Mouse (Mus musculus) heart, embryonic 16.5 days (tissue): Measurements from ENCODE around the gene Ctsw. TPM values are rescaled to one million over a fixed set of nuclear protein-coding genes. Genes with fewer than 3 reads are reported as not detected.
A peak's percentile ranks its signal among the peaks of the same experiment; 100 is the strongest.

ENCODE experiments used
- ATAC-seq: fragments of 200-750 bp; cut with Nextera tagmentation; replicated peaks from 2 replicates; pipeline ENCODE4 v1.8.0; 2017; ENCODE audit warnings: moderate number of reproducible peaks; ENCODE audit not compliant: insufficient read depth, low FRiP score; ENCODE audit errors: extremely low read depth
- H3K27ac ChIP-seq: fragments of 300-500 bp; sonication (generic); 2 replicates; pipeline ENCODE4 v1.5.1; 2014; ENCODE audit warnings: mild to moderate bottlenecking, low read length, control low read depth, moderate library complexity
- H3K27me3 ChIP-seq: fragments of 300-500 bp; sonication (generic); 2 replicates; pipeline ENCODE4 v1.6.1; 2014; ENCODE audit warnings: low read length, mixed read lengths; ENCODE audit not compliant: control insufficient read depth, insufficient read depth
- H3K36me3 ChIP-seq: fragments of 300-500 bp; sonication (generic); 2 replicates; pipeline ENCODE4 v1.6.1; 2014; ENCODE audit not compliant: control insufficient read depth, insufficient read depth
- H3K4me1 ChIP-seq: fragments of 300-500 bp; sonication (generic); 2 replicates; pipeline ENCODE4 v1.6.1; 2014; ENCODE audit warnings: low read length, mixed read lengths; ENCODE audit not compliant: control insufficient read depth, insufficient read depth
- H3K4me2 ChIP-seq: fragments of 300-500 bp; sonication (generic); 2 replicates; pipeline ENCODE4 v1.6.1; 2014; ENCODE audit warnings: low read depth, mild to moderate bottlenecking, control low read depth, low read length
- H3K4me3 ChIP-seq: fragments of 300-500 bp; sonication (generic); 2 replicates; pipeline ENCODE4 v1.5.1; 2014; ENCODE audit warnings: mild to moderate bottlenecking, control low read depth, low read length
- H3K9ac ChIP-seq: fragments of 300-500 bp; sonication (generic); 2 replicates; pipeline ENCODE4 v1.6.1; 2014; ENCODE audit warnings: low read length, control low read depth
- H3K9me3 ChIP-seq: fragments of 300-500 bp; sonication (generic); replicated peaks from 2 replicates; pipeline ENCODE4 v1.6.1; 2016; ENCODE audit warnings: low read length; ENCODE audit not compliant: control insufficient read depth
- WGBS: fragments of 180-500 bp; shearing (Covaris S2); extraction: QIAGEN DNeasy Blood & Tissue Kit; methylation state at CpG from one replicate; pipeline ENCODE4 v1.1.7; 2014; 5-methylcytosine and 5-hydroxymethylcytosine counted together
- polyA plus RNA-seq: library from polyadenylated mRNA; unstranded; fragments of >200 nt; fragmentation: Nextera tagmentation; extraction: Ambion mirVana; gene quantifications from 2 replicates; pipeline ENCODE4 v1.2.1, GENCODE M21; 2015

The Ctsw gene
- polyA plus RNA-seq, 1 experiment from 2014 or later: 7.4 TPM

GRCm38 (mm10) chr19:5430408-5430807 lies 37.9 kb downstream of the Ctsw start:
- Histone ChIP-seq H3K9ac (no peak overlapping the region), H3K9me3 (no peaks in the 10 kb centered on the region), H3K36me3 (peaks cover 12% of the 10 kb centered on the region), H3K27me3 (no peaks in the 10 kb centered on the region), H3K4me3 (no peak overlapping the region), H3K4me2 (no peak overlapping the region), H3K4me1 (peaks cover 29% of the 10 kb centered on the region), H3K27ac (no peak overlapping the region)
- no peak for ATAC-seq
- WGBS: 77% methylated on average over 1 of the region's 1 CpGs

GRCm38 (mm10) chr19:5429806-5430205 lies 38.5 kb downstream of the Ctsw start:
- no peak overlapping the region for H3K9ac ChIP-seq

GRCm38 (mm10) chr19:5429219-5429618 lies 39.1 kb downstream of the Ctsw start:
- WGBS: 77% methylated on average over 4 of the region's 4 CpGs
- Histone ChIP-seq H3K27me3 (no peaks in the 10 kb centered on the region), H3K4me3 (no peak overlapping the region), H3K4me1 (peaks cover 29% of the 10 kb centered on the region), H3K27ac (no peak overlapping the region), H3K9me3 (no peaks in the 10 kb centered on the region), H3K9ac (no peak overlapping the region), H3K36me3 (peaks cover 12% of the 10 kb centered on the region), H3K4me2 (no peak overlapping the region)
- no peak for ATAC-seq

More at GRCm38 (mm10) chr19:5429806-5430205, 38.5 kb downstream of the Ctsw start:
- H3K27me3 ChIP-seq: no peaks in the 10 kb centered on the region
- ATAC-seq: no peak
- 42% methylated on average over 8 of the region's 8 CpGs for WGBS
- no peak overlapping the region for H3K4me3 ChIP-seq
- H3K27ac ChIP-seq: no peak overlapping the region
- no peaks in the 10 kb centered on the region for H3K9me3 ChIP-seq
- H3K4me1 ChIP-seq: peaks cover 29% of the 10 kb centered on the region
- H3K4me2 ChIP-seq: no peak overlapping the region
- H3K36me3 ChIP-seq: peaks cover 12% of the 10 kb centered on the region

- H3K27me3 ChIP-seq: no peaks in the 10 kb centered on the region
- WGBS: 71% methylated on average over 2 of the region's 2 CpGs
- H3K4me3 ChIP-seq: no peak overlapping the region
- ATAC-seq: no peak
- no peak overlapping the region for H3K4me2 ChIP-seq
- no peak overlapping the region for H3K27ac ChIP-seq
- H3K9me3 ChIP-seq: no peaks in the 10 kb centered on the region
- peaks cover 28% of the 10 kb centered on the region for H3K4me1 ChIP-seq
- no peak overlapping the region for H3K9ac ChIP-seq
- H3K36me3 ChIP-seq: peaks cover 12% of the 10 kb centered on the region
These were observed 40.2 kb downstream of the Ctsw start for GRCm38 (mm10) chr19:5428083-5428482.

GRCm38 (mm10) chr19:5426640-5427290 lies 41.5 kb downstream of the Ctsw start:
- Histone ChIP-seq H3K9me3 (no peaks in the 10 kb centered on the region), H3K27ac (no peak overlapping the region), H3K4me3 (no peak overlapping the region), H3K9ac (no peak overlapping the region; the same call in 1 of the 2 replicates), H3K4me2 (no peak overlapping the region), H3K27me3 (no peaks in the 10 kb centered on the region), H3K4me1 (peaks cover 25% of the 10 kb centered on the region), H3K36me3 (peaks cover 12% of the 10 kb centered on the region)
- WGBS: 86% methylated on average over 13 of the region's 13 CpGs
- no peak for ATAC-seq

- H3K9me3 ChIP-seq: no peaks in the 10 kb centered on the region
- H3K9ac ChIP-seq: peak overlapping the region; percentile 97
- peaks cover 25% of the 10 kb centered on the region for H3K4me1 ChIP-seq
- peak overlapping the region; percentile 87 for H3K4me2 ChIP-seq
- peaks cover 14% of the 10 kb centered on the region for H3K36me3 ChIP-seq
- 85% methylated on average over 18 of the region's 18 CpGs for WGBS
- peak overlapping the region; percentile 90 for H3K4me3 ChIP-seq
- ATAC-seq: no peak
- peak overlapping the region; percentile 90 for H3K27ac ChIP-seq
- H3K27me3 ChIP-seq: no peaks in the 10 kb centered on the region
These were observed 42.3 kb downstream of the Ctsw start for GRCm38 (mm10) chr19:5425906-5426565.

GRCm38 (mm10) chr19:5424782-5425741 lies 43.2 kb downstream of the Ctsw start, which contains the start of the genes Drap1 and AI837181:
Gene Drap1 (minus strand): TSS chr19:5424979.
Gene AI837181 (plus strand): TSS chr19:5425144.
- under 1% methylated on average over 85 of the region's 87 CpGs for WGBS
- ATAC-seq: peak; percentile 88
- Histone ChIP-seq H3K4me3 (peak within 1 kb of the TSS; percentile 90), H3K27me3 (no peaks in the 10 kb centered on the region), H3K4me1 (peaks cover 25% of the 10 kb centered on the region), H3K9ac (peak within 1 kb of the TSS; percentile 97), H3K27ac (peak within 1 kb of the TSS; percentile 94), H3K4me2 (peak within 1 kb of the TSS; percentile 87), H3K9me3 (no peaks in the 10 kb centered on the region), H3K36me3 (peaks cover 18% of the 10 kb centered on the region)

- H3K27me3 ChIP-seq: no peaks in the 10 kb centered on the region
- H3K36me3 ChIP-seq: peaks cover 21% of the 10 kb centered on the region
- under 1% methylated on average over 40 of the region's 48 CpGs for WGBS
- H3K4me2 ChIP-seq: peak overlapping the region; percentile 81
- ATAC-seq: peak; percentile 66
- H3K27ac ChIP-seq: peak overlapping the region; percentile 94
- H3K9me3 ChIP-seq: no peaks in the 10 kb centered on the region
- H3K9ac ChIP-seq: peak overlapping the region; percentile 88
- H3K4me3 ChIP-seq: peak overlapping the region; percentile 90
- H3K4me1 ChIP-seq: peaks cover 23% of the 10 kb centered on the region
These were observed 44.1 kb downstream of the Ctsw start for GRCm38 (mm10) chr19:5424092-5424781.
